Comparison of ENCODE assay signal across 21 mouse cellular contexts in genomic region chr5:107009721-107010120, GRCm38 (mm10). TPM values are rescaled to one million over a fixed set of nuclear protein-coding genes. Genes with fewer than 3 reads are reported as not detected.
DNase-seq lines count a peak whose midpoint lies in the region; ATAC-seq lines count a peak whose summit lies in the region.
"Had no signal": no experiment of that assay in that cellular context is flagged by ENCODE, and none has a peak within 500 bp of the region (broad histone marks: within the 10 kb centered on the region; RNA-seq: fewer than 3 reads in every experiment).

No protein-coding gene starts in this region.

- DNase-seq in forebrain, embryonic 10.5 days (ENCODE audit: extremely low spot score, low spot score), result peak; percentile 12
- DNase-seq in forebrain, embryonic 14.5 days (ENCODE audit: low spot score), result no peak
- peak; percentile 47 for DNase-seq in intestine, embryonic 14.5 days (ENCODE audit: low spot score)
- DNase-seq in testis, postnatal 10 days (ENCODE audit: low spot score), result peak; percentile 13
- DNase-seq in testis, postnatal 14 days (ENCODE audit: low spot score), result no peak
- DNase-seq in kidney, postnatal 14 days, result no peak
- DNase-seq: adrenal gland, postnatal 10 days; adrenal gland, postnatal 36 days; cerebellum, adult 18-20 months; cerebellum, adult 9-10 months; cerebellum, postnatal 14 days; gastrocnemius, postnatal 25 days; heart, postnatal 10 days; heart, postnatal 4 days had no signal

- no peak overlapping the region for H3K4me2 ChIP-seq in forebrain, embryonic 14.5 days (ENCODE audit: low read length)
- H3K4me2 ChIP-seq in intestine, embryonic 14.5 days (ENCODE audit: low read length), result no peak overlapping the region
- H3K4me2 ChIP-seq in intestine, embryonic 15.5 days (replicated peaks), result no peak overlapping the region
- H3K4me2 ChIP-seq: forebrain, embryonic 15.5 days; heart, embryonic 12.5 days; heart, embryonic 15.5 days; hindbrain, embryonic 14.5 days had no signal

- H3K4me1 ChIP-seq in forebrain, embryonic 10.5 days, result peaks cover 19% of the 10 kb centered on the region
- no peaks in the 10 kb centered on the region for H3K4me1 ChIP-seq in forebrain, embryonic 14.5 days (ENCODE audit: control insufficient read depth, insufficient read depth, low read length)
- H3K4me1 ChIP-seq in intestine, embryonic 14.5 days (replicated peaks; ENCODE audit: control insufficient read depth, insufficient read depth, low read length), result peaks cover 28% of the 10 kb centered on the region
- H3K4me1 ChIP-seq in intestine, embryonic 15.5 days (replicated peaks), result peaks cover 19% of the 10 kb centered on the region
- H3K4me1 ChIP-seq: forebrain, embryonic 15.5 days had no signal

- H3K9me3 ChIP-seq in forebrain, embryonic 10.5 days, result no peaks in the 10 kb centered on the region; the same call in 1 of the 2 replicates
- H3K9me3 ChIP-seq in forebrain, embryonic 14.5 days (replicated peaks; ENCODE audit: control insufficient read depth, low read length), result no peaks in the 10 kb centered on the region
- peaks cover 4% of the 10 kb centered on the region; the same call in 1 of the 2 replicates for H3K9me3 ChIP-seq in intestine, embryonic 14.5 days (ENCODE audit: control insufficient read depth, low read length)
- no peaks in the 10 kb centered on the region for H3K9me3 ChIP-seq in intestine, embryonic 15.5 days
- H3K9me3 ChIP-seq: forebrain, embryonic 15.5 days; G1E; heart, embryonic 15.5 days had no signal

- no peak overlapping the region for H3K27ac ChIP-seq in forebrain, embryonic 10.5 days
- no peak overlapping the region for H3K27ac ChIP-seq in forebrain, embryonic 14.5 days (ENCODE audit: low read depth, low read length)
- no peak overlapping the region for H3K27ac ChIP-seq in intestine, embryonic 14.5 days (ENCODE audit: low read depth)
- H3K27ac ChIP-seq in intestine, embryonic 15.5 days, result no peak overlapping the region
- H3K27ac ChIP-seq: forebrain, embryonic 15.5 days; heart, embryonic 15.5 days; hindbrain, embryonic 14.5 days had no signal

- ATAC-seq in forebrain, embryonic 14.5 days, result no peak
- ATAC-seq in intestine, embryonic 14.5 days (replicated peaks; ENCODE audit: low FRiP score, low TSS enrichment, low read depth), result no peak
- no peak for ATAC-seq in intestine, embryonic 15.5 days
- ATAC-seq: forebrain, embryonic 15.5 days; Patski had no signal

- no peak overlapping the region for H3K9ac ChIP-seq in forebrain, embryonic 14.5 days (ENCODE audit: low read length)
- no peak overlapping the region for H3K9ac ChIP-seq in intestine, embryonic 14.5 days (ENCODE audit: low read length)
- no peak overlapping the region for H3K9ac ChIP-seq in intestine, embryonic 15.5 days
- H3K9ac ChIP-seq: forebrain, embryonic 15.5 days; heart, embryonic 12.5 days; heart, embryonic 15.5 days; hindbrain, embryonic 14.5 days had no signal

- 95% methylated on average over 3 of the region's 3 CpGs for WGBS in forebrain, embryonic 10.5 days
- 96% methylated on average over 3 of the region's 3 CpGs for WGBS in forebrain, embryonic 14.5 days
- WGBS in intestine, embryonic 14.5 days, result 98% methylated on average over 3 of the region's 3 CpGs
- WGBS in intestine, embryonic 15.5 days, result 96% methylated on average over 3 of the region's 3 CpGs

- no peak overlapping the region for H3K4me3 ChIP-seq in forebrain, embryonic 10.5 days
- no peak overlapping the region for H3K4me3 ChIP-seq in forebrain, embryonic 14.5 days (ENCODE audit: low read depth, low read length)
- no peak overlapping the region for H3K4me3 ChIP-seq in intestine, embryonic 14.5 days (ENCODE audit: low read depth, low read length)
- no peak overlapping the region for H3K4me3 ChIP-seq in intestine, embryonic 15.5 days (replicated peaks)
- H3K4me3 ChIP-seq: forebrain, embryonic 15.5 days; heart, embryonic 12.5 days; heart, embryonic 15.5 days had no signal

- no peaks in the 10 kb centered on the region for H3K27me3 ChIP-seq in forebrain, embryonic 10.5 days (ENCODE audit: poor library complexity, severe bottlenecking)
- H3K27me3 ChIP-seq in forebrain, embryonic 14.5 days (replicated peaks; ENCODE audit: control insufficient read depth, insufficient read depth, low read length), result no peaks in the 10 kb centered on the region
- no peaks in the 10 kb centered on the region for H3K27me3 ChIP-seq in intestine, embryonic 14.5 days (replicated peaks; ENCODE audit: control insufficient read depth, insufficient read depth, low read length)
- no peaks in the 10 kb centered on the region for H3K27me3 ChIP-seq in intestine, embryonic 15.5 days (replicated peaks)
- H3K27me3 ChIP-seq: heart, embryonic 12.5 days; heart, embryonic 15.5 days; Patski had no signal

- H3K36me3 ChIP-seq in forebrain, embryonic 10.5 days (replicated peaks), result no peaks in the 10 kb centered on the region
- no peaks in the 10 kb centered on the region for H3K36me3 ChIP-seq in forebrain, embryonic 14.5 days (ENCODE audit: control insufficient read depth, insufficient read depth, low read length)
- no peaks in the 10 kb centered on the region for H3K36me3 ChIP-seq in intestine, embryonic 14.5 days (ENCODE audit: control insufficient read depth, insufficient read depth, low read length)
- H3K36me3 ChIP-seq in intestine, embryonic 15.5 days, result no peaks in the 10 kb centered on the region
- H3K36me3 ChIP-seq: forebrain, embryonic 15.5 days; G1E; heart, embryonic 12.5 days; heart, embryonic 15.5 days had no signal

RNA-seq across cellular contexts. Expression of gene Cdc7, which starts 45.6 kb away (rescaled TPM):
- 62.5 and 69.4 TPM in 2 replicates for polyA plus RNA-seq in forebrain, embryonic 10.5 days (2016; fragmentation: Nextera tagmentation; extraction: Ambion mirVana)
- polyA plus RNA-seq in forebrain, embryonic 14.5 days (2014; fragmentation: Nextera tagmentation; extraction: Ambion mirVana), result 35.2 and 40.7 TPM in 2 replicates
- 49.8 and 59.8 TPM in 2 replicates for polyA plus RNA-seq in intestine, embryonic 14.5 days (2014; fragmentation: Nextera tagmentation; extraction: Ambion mirVana)
- polyA plus RNA-seq in intestine, embryonic 15.5 days (2015; fragmentation: Nextera tagmentation; extraction: Ambion mirVana), result 36.1 and 36.8 TPM in 2 replicates

Comparison
In these comparisons a context has a peak if more than half of its experiments do, and no peak if none do; other contexts are left out.
1. DNase-seq: peak in forebrain, embryonic 10.5 days (single experiment), intestine, embryonic 14.5 days (single experiment) and testis, postnatal 10 days (single experiment); none in forebrain, embryonic 14.5 days (single experiment), testis, postnatal 14 days (single experiment) and kidney, postnatal 14 days (single experiment).